7 mouse cellular contexts compared by ENCODE assay signal in genomic region chr4:154159961-154160537, GRCm38 (mm10). TPM values are rescaled to one million over a fixed set of nuclear protein-coding genes. Genes with fewer than 3 reads are reported as not detected.
A peak's percentile ranks its signal among the peaks of the same experiment; 100 is the strongest.
DNase-seq lines count a peak whose midpoint lies in the region; ATAC-seq and TF ChIP-seq lines count a peak whose summit lies in the region.

No protein-coding gene starts in this region.

- no peak for TF ChIP-seq CTCF in bone marrow, adult 2 months (IDR thresholded peaks at IDR 0.05; ENCODE audit: control insufficient read depth, insufficient read depth, low read length)

- H3K36me3 ChIP-seq in forebrain, embryonic 14.5 days (ENCODE audit: control insufficient read depth, insufficient read depth, low read length), result peaks cover 38% of the 10 kb centered on the region
- H3K36me3 ChIP-seq in midbrain, embryonic 13.5 days, result peaks cover 38% of the 10 kb centered on the region

- peak overlapping the region; percentile 96 for H3K27ac ChIP-seq in bone marrow, adult 2 months (ENCODE audit: control insufficient read depth, insufficient read depth, low read depth, low read length, poor library complexity)
- peak overlapping the region; percentile 70 for H3K27ac ChIP-seq in forebrain, embryonic 14.5 days (ENCODE audit: low read depth, low read length)
- peak overlapping the region; percentile 75 for H3K27ac ChIP-seq in midbrain, embryonic 13.5 days

- no peaks in the 10 kb centered on the region for H3K27me3 ChIP-seq in forebrain, embryonic 14.5 days (replicated peaks; ENCODE audit: control insufficient read depth, insufficient read depth, low read length)
- H3K27me3 ChIP-seq in midbrain, embryonic 13.5 days, result no peaks in the 10 kb centered on the region

- DNase-seq in right cerebral cortex, adult 2 months (ENCODE audit: low spot score in 2 of 2), result peak; percentile 38 to 61
- DNase-seq in right cerebral cortex, postnatal 4 days, result no peak
- DNase-seq in forebrain, embryonic 14.5 days (ENCODE audit: low spot score), result no peak
- peak; percentile 31 to 45 for DNase-seq in kidney, postnatal 36 days
- DNase-seq in layer of hippocampus, postnatal 25 days (ENCODE audit: extremely low spot score in 1 of 2, low spot score in 1 of 2), result no peak

- ATAC-seq in forebrain, embryonic 14.5 days, result peak; percentile 53
- ATAC-seq in midbrain, embryonic 13.5 days, result peak; percentile 69

- H3K9ac ChIP-seq in forebrain, embryonic 14.5 days (ENCODE audit: low read length), result peak overlapping the region; percentile 82
- peak overlapping the region; percentile 83 for H3K9ac ChIP-seq in midbrain, embryonic 13.5 days (replicated peaks)

- no peaks in the 10 kb centered on the region; the same call in 1 of the 2 replicates for H3K4me1 ChIP-seq in bone marrow, adult 2 months (ENCODE audit: control insufficient read depth, insufficient read depth, low read length)
- H3K4me1 ChIP-seq in forebrain, embryonic 14.5 days (ENCODE audit: control insufficient read depth, insufficient read depth, low read length), result 0 out of 2 replicates have a peak, but pooled peaks cover 6% of the 10 kb centered on the region
- peaks cover 27% of the 10 kb centered on the region for H3K4me1 ChIP-seq in midbrain, embryonic 13.5 days (replicated peaks)

- H3K9me3 ChIP-seq in forebrain, embryonic 14.5 days (replicated peaks; ENCODE audit: control insufficient read depth, low read length), result no peaks in the 10 kb centered on the region
- no peaks in the 10 kb centered on the region for H3K9me3 ChIP-seq in midbrain, embryonic 13.5 days

- H3K4me3 ChIP-seq in bone marrow, adult 2 months (replicated peaks; ENCODE audit: control insufficient read depth, low read depth, low read length), result peak overlapping the region; percentile 90
- H3K4me3 ChIP-seq in forebrain, embryonic 14.5 days (ENCODE audit: low read depth, low read length), result peak overlapping the region; percentile 87
- peak overlapping the region; percentile 92 for H3K4me3 ChIP-seq in midbrain, embryonic 13.5 days (replicated peaks)

- no peak for TF ChIP-seq POLR2A in bone marrow, adult 2 months (IDR thresholded peaks at IDR 0.05; ENCODE audit: borderline replicate concordance, control insufficient read depth, low read depth, low read length)

- under 1% methylated on average over 46 of the region's 47 CpGs for WGBS in bone marrow, adult 2 months
- WGBS in forebrain, embryonic 14.5 days, result 3% methylated on average over 46 of the region's 47 CpGs
- 2% methylated on average over 46 of the region's 47 CpGs for WGBS in midbrain, embryonic 13.5 days

- H3K4me2 ChIP-seq in forebrain, embryonic 14.5 days (ENCODE audit: low read length), result peak overlapping the region; percentile 75
- peak overlapping the region; percentile 85 for H3K4me2 ChIP-seq in midbrain, embryonic 13.5 days (replicated peaks)

RNA-seq across cellular contexts. Expression of gene Tprgl, which starts 0.4 kb away (rescaled TPM):
- 101 and 105 TPM in 2 replicates for polyA plus RNA-seq in bone marrow, adult 2 months (2011; ENCODE audit: insufficient read depth, insufficient read length, low replicate concordance, missing spikeins)
- 184 and 194 TPM in 2 replicates for polyA plus RNA-seq in forebrain, embryonic 14.5 days (2014; fragmentation: Nextera tagmentation; extraction: Ambion mirVana)
- 161 and 173 TPM in 2 replicates for polyA plus RNA-seq in midbrain, embryonic 13.5 days (2015; fragmentation: Nextera tagmentation; extraction: Ambion mirVana)
- 100 to 1,000 TPM; 170 to 189 TPM for total RNA-seq in layer of hippocampus, postnatal 25 days (2021)

RNA-seq across cellular contexts. Expression of gene Megf6, which starts 10.5 kb away (rescaled TPM):
- polyA plus RNA-seq in bone marrow, adult 2 months (2011; ENCODE audit: insufficient read depth, insufficient read length, low replicate concordance, missing spikeins), result 0.22 TPM in 1 of 2 replicates, not detected in the other
- polyA plus RNA-seq in forebrain, embryonic 14.5 days (2014; fragmentation: Nextera tagmentation; extraction: Ambion mirVana), result 4.6 and 7.7 TPM in 2 replicates
- 6.8 and 6.9 TPM in 2 replicates for polyA plus RNA-seq in midbrain, embryonic 13.5 days (2015; fragmentation: Nextera tagmentation; extraction: Ambion mirVana)
- total RNA-seq in layer of hippocampus, postnatal 25 days (2021), result 1 to 10 TPM; 4.9 to 5.6 TPM

RNA-seq across cellular contexts. Expression of gene Wrap73, which starts 17.9 kb away (rescaled TPM):
- polyA plus RNA-seq in bone marrow, adult 2 months (2011; ENCODE audit: insufficient read depth, insufficient read length, low replicate concordance, missing spikeins), result 7.4 and 9.0 TPM in 2 replicates
- 64.2 and 69.7 TPM in 2 replicates for polyA plus RNA-seq in forebrain, embryonic 14.5 days (2014; fragmentation: Nextera tagmentation; extraction: Ambion mirVana)
- polyA plus RNA-seq in midbrain, embryonic 13.5 days (2015; fragmentation: Nextera tagmentation; extraction: Ambion mirVana), result 47.8 and 50.9 TPM in 2 replicates
- 10 to 100 TPM; 30.5 to 36.0 TPM for total RNA-seq in layer of hippocampus, postnatal 25 days (2021)

RNA-seq across cellular contexts. Expression of gene Trp73, which starts 20.0 kb away (rescaled TPM):
- polyA plus RNA-seq in bone marrow, adult 2 months (2011; ENCODE audit: insufficient read depth, insufficient read length, low replicate concordance, missing spikeins), result not detected in 2 replicates
- 4.6 and 5.4 TPM in 2 replicates for polyA plus RNA-seq in forebrain, embryonic 14.5 days (2014; fragmentation: Nextera tagmentation; extraction: Ambion mirVana)
- 0.55 and 1.5 TPM in 2 replicates for polyA plus RNA-seq in midbrain, embryonic 13.5 days (2015; fragmentation: Nextera tagmentation; extraction: Ambion mirVana)
- 1 to 10 TPM; 2.4 to 3.1 TPM for total RNA-seq in layer of hippocampus, postnatal 25 days (2021)

Comparison
In these comparisons a context has a peak if more than half of its experiments do, and no peak if none do; other contexts are left out.
1. DNase-seq: peak in right cerebral cortex, adult 2 months (2 of 2) and kidney, postnatal 36 days (2 of 2); none in right cerebral cortex, postnatal 4 days (single experiment), forebrain, embryonic 14.5 days (single experiment) and layer of hippocampus, postnatal 25 days (0 of 2).
2. Peak in every context shown above with its lines, with median percentiles within 50 percentile points of each other: H3K27ac ChIP-seq and H3K4me3 ChIP-seq.